Mouse (Mus musculus): ENCODE measurements around the gene Vmn1r32. TPM values are rescaled to one million over a fixed set of nuclear protein-coding genes. Genes with fewer than 3 reads are reported as not detected.

Vmn1r32 gene
- total RNA-seq (2017): 0.64 TPM in 1 of 3 replicates, not detected in the others

- ATAC-seq (replicated peaks; ENCODE audit: insufficient number of reproducible peaks, low FRiP score, low TSS enrichment, poor library complexity, severe bottlenecking): no peak
Observed at GRCm38 (mm10) chr6:66559996-66560395, at the start of gene Vmn1r32. TSS of gene Vmn1r32 (minus strand) at chr6:66560096.

- ATAC-seq (replicated peaks; ENCODE audit: insufficient number of reproducible peaks, low FRiP score, low TSS enrichment, poor library complexity, severe bottlenecking): no peak
Observed at GRCm38 (mm10) chr6:66595804-66596203, 35.9 kb upstream of the Vmn1r32 start.

GRCm38 (mm10) chr6:66535966-66536365 is 23.9 kb downstream of the Vmn1r32 start:
- no peak for ATAC-seq (replicated peaks; ENCODE audit: insufficient number of reproducible peaks, low FRiP score, low TSS enrichment, poor library complexity, severe bottlenecking)

- ATAC-seq (replicated peaks; ENCODE audit: insufficient number of reproducible peaks, low FRiP score, low TSS enrichment, poor library complexity, severe bottlenecking): peak; percentile 98
Observed at GRCm38 (mm10) chr6:66535028-66535862, 24.7 kb downstream of the Vmn1r32 start, which contains the start of gene Mad2l1. TSS of gene Mad2l1 (plus strand) at chr6:66535390.

- ATAC-seq (replicated peaks; ENCODE audit: insufficient number of reproducible peaks, low FRiP score, low TSS enrichment, poor library complexity, severe bottlenecking): no peak
Observed at GRCm38 (mm10) chr6:66534366-66534941, 25.4 kb downstream of the Vmn1r32 start.

GRCm38 (mm10) chr6:66533241-66533640 is 26.7 kb downstream of the Vmn1r32 start:
- ATAC-seq (replicated peaks; ENCODE audit: insufficient number of reproducible peaks, low FRiP score, low TSS enrichment, poor library complexity, severe bottlenecking): no peak

- peak; percentile 19; the same call in 1 of the 2 replicates for ATAC-seq (replicated peaks; ENCODE audit: insufficient number of reproducible peaks, low FRiP score, low TSS enrichment, poor library complexity, severe bottlenecking)
Observed at GRCm38 (mm10) chr6:66528386-66528785, 31.5 kb downstream of the Vmn1r32 start.

GRCm38 (mm10) chr6:66516368-66516767 is 43.5 kb downstream of the Vmn1r32 start:
- no peak for ATAC-seq (replicated peaks; ENCODE audit: insufficient number of reproducible peaks, low FRiP score, low TSS enrichment, poor library complexity, severe bottlenecking)

Other genes starting within 250 kb of the Vmn1r32 start
- gene Mad2l1, start 24.7 kb downstream of the Vmn1r32 start, total RNA-seq (2017): 6.0 to 13.7 TPM (median 11.3 TPM) in 3 replicates
- not detected in 3 replicates for gene Vmn1r33, start 58.2 kb upstream of the Vmn1r32 start, total RNA-seq (2017)
- gene Vmn1r34, start 83.8 kb upstream of the Vmn1r32 start, total RNA-seq (2017): not detected in 3 replicates
- not detected in 3 replicates for gene Vmn1r35, start 125.8 kb upstream of the Vmn1r32 start, total RNA-seq (2017)
- gene Vmn1r36, start 159.1 kb upstream of the Vmn1r32 start, total RNA-seq (2017): not detected in 3 replicates
- not detected in 3 replicates for gene Vmn1r37, start 169.3 kb upstream of the Vmn1r32 start, total RNA-seq (2017)
- gene Vmn1r38, start 222.5 kb upstream of the Vmn1r32 start, total RNA-seq (2017): not detected in 3 replicates